Mouse (Mus musculus): ENCODE measurements at regions not wholly inside any gene's neighbourhood (a gene's known extent, or its start where the extent isn't known, plus 50 kb on each side); places are given as distances from the start of the nearest gene placed in this dataset.
"Not testable (repeated sequence)": the region's sequence is repeated elsewhere in the genome, so short reads cannot be mapped to it uniquely, and the experiment has no call there.

DNA sequence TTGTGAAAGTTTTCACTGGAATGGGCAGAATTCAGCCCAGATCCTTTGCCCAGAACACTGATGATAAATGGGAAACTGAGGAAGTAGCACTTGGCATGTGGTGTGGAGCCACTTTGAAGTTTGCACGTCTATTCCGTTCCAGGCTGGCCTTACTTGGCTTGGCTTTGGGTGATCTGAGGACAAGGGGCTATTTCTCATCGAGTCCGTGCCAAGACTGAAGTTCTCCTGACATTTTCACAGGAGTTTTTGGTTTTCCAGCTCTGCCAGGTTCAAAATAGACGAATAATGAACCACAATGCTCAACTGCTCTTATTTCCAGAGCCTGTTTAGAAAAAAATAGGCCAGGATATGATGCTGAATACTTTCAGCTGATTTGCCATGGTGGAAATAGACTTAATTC, 421.8 kb upstream of the Dab2 start:
- DNase-seq = no peak

GRCm38 (mm10) chr15:5891188-5891587, 408.4 kb upstream of the Dab2 start:
- no peak for DNase-seq

GRCm38 (mm10) chr15:5892034-5892433, 407.6 kb upstream of the Dab2 start:
- no peak for DNase-seq

- not testable (repeated sequence) for DNase-seq
Measured at GRCm38 (mm10) chr15:5895688-5896470, 403.7 kb upstream of the Dab2 start.

DNA sequence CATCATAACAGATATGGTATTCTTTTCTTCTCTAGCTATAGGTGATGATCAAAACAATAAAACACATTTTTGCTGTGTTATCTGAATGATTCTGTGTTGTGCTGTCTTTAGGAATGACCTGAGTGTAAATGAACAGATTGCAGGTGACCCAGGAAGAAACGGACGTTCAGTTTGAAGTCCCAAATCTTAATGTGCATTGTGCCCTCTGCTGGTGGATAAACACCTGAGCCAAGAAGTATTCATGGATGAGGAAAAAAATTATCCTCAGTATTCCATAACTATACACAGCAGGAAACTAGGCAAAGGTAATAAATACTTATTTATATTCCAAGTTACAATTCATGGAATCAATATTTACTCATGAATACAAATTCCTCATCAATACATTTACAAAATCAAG, 384.3 kb upstream of the Dab2 start:
- DNase-seq = peak; percentile 42

GRCm38 (mm10) chr15:5920058-5920457, 379.5 kb upstream of the Dab2 start:
- no peak for DNase-seq

- DNase-seq = no peak
Measured at GRCm38 (mm10) chr15:5927768-5928167, 371.8 kb upstream of the Dab2 start.

DNA sequence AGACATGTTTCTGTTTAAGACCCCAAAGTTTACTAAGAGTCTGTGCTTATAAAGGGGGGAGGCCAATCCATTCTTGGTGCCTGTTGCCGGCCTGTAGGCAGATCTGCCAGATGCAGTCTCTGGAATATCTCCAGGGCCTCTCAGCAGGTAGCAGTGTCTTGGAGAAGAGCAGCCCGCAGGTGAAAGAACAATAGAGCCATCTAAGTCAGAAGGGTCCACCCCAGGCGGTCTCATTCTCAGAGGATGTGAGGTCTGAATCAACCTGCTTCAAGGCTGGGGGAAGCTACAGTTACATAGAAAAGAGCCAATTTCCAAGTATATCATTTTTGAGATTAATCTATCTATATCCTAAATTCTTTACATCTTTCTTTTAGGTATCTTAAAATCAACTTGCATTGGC, 366.0 kb upstream of the Dab2 start:
- no peak for DNase-seq

- DNase-seq = no peak
Measured at GRCm38 (mm10) chr15:5940945-5941344, 358.6 kb upstream of the Dab2 start.

- no peak for DNase-seq
Measured at GRCm38 (mm10) chr15:5946650-5947049, 352.9 kb upstream of the Dab2 start.

- DNase-seq = no peak
Measured at GRCm38 (mm10) chr15:5950919-5951318, 348.7 kb upstream of the Dab2 start.

DNA sequence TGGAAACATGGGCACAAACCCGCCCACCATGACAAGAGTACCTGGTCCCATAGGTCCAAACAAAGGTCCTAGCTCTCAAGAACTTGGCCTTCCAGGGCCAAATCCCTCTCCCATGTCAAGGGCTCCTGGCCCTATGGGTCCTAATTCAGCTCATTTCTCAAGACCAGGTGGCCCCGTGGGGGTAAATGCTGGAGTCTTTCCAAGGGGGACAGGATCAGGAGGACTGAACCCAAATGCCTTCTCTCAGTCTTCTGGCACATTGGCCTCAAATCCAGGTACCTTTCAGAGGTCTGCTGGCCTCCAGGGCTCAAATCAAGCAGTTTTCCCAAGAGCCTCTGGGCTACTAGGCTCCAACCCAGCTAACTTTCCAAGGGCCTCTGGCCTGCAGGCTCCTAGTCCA, 347.9 kb upstream of the Dab2 start:
- DNase-seq = not testable (repeated sequence)

DNA sequence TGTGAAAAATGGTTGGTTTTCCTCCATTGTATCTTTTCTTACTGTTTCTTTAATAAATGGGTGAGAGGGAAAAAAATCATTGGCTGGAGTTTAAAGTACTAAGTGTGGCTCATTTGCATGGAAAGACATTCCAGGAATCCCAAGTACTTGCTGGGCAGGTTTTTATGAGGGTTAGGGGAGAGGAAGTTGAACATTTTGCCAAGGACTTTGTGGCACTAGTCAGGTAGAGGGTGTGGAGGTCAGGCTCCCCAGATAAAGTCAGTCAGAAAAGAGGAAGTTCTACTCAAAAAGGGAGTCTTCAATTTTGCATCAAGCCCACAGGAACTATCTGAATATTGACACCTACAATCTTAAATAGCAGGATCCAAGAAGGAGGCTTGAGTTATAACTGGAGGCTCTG, 346.5 kb upstream of the Dab2 start:
- DNase-seq = no peak

DNA sequence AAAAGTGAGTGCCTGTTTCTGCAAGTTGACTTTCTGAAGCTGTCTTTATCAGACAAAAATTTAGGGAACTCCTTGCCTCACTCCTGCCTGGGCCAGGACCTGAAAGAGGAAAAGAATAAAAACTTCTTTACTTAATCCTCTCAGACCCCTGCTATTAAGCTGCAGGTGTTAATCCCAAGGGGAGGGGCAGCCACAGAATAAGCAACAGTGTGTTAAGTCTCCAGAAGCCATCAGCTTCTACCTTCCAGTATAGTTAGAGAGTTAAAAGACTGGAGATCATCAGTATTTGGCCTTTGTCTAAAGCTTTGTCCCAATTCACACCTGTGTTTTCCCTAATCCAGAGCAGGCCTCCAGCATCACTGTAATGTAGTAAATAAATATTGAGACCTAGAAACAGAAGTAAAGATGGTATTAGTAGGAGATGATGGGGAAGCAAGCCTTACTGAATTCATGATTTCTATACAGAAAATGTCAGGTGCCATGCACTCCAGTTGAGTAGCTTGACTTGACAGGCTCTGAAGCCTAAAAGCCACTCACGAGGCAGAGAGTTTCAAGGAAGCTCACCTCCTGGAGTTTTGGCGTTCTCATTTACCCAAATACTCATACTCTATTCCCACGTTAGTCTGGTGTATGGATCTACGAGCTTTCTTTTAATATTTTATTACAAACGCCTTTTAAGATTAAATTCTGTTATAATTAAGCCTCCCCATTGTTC, 308.1 kb upstream of the Dab2 start:
- no peak for DNase-seq

- not testable (repeated sequence) for DNase-seq
Measured at GRCm38 (mm10) chr15:5992146-5992545, 307.4 kb upstream of the Dab2 start.

DNA sequence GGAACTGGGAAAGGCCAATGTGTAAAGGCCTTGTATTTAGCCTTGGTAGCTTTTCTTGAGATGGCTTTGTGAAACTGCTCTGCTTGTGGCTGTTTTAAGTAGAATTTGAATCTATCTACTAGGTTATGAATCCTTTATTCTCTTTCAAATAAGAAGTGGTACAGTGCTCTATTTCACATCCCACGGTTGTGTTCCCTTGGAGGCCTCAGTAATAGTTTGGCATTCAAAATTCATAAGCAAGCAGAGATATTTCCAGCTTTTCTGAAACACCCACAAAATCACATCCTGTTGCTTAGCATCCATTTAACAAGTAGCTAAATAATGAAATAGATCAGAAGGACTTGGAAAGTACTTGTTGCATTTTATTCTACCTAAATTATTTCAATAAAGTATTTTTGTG, 298.8 kb upstream of the Dab2 start:
- no peak for DNase-seq

DNA sequence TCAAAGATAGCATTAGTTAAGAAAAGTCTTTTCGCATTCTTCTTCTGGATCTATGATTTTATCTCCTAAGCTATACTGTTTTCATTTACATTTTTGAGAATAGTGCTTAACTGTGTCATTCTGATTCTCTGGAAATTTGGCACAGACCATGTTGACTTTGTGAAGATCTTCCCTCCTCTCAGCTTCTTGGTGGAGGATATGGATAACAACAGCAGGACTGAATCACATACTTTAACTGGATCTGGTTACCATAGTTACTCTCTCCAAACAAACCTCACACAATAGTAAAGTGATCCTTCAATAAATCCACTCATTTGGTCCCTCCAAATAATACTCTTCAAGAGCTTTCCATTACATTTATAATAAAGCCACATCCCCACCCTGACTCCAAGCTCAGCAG, 298.2 kb upstream of the Dab2 start:
- DNase-seq = no peak

DNA sequence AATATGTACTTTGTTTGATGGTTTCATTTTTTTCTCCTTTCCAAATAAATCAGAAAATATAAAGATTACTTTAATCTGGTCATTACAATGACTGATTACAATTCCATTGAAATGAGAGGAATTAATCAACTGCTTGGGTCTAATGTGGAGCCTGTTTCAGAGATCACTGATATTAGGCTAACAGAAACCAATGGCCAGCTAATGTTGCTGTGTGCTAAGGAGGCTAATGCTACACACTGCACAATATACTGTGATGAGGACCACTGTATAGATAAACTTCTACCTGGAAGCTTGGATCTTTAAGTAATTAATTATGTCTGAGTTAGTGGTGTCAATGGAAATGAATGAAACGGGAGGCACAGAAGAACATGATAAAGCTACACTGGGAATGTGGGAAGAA, 284.6 kb upstream of the Dab2 start:
- no peak for DNase-seq

- no peak for DNase-seq
Measured at GRCm38 (mm10) chr15:6016637-6017049, 282.9 kb upstream of the Dab2 start.

DNA sequence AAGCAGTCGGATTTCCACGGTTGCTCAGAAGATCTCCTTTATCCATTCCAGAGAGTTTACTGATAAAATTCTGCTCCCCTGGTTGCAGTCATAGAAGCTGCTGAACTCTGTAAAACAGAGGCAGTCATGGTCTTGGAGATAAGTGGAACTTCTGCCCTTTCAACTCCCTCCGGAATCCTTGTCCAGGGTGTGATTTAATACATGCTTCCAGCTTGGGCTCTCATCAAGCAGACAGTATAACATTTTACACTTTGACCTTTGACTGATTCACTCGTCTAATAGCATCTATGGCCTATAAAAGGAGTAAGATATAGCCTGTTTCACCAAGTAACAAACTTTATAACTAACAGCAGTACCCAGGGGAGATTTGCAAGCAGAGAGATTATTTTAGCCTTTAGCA, 274.0 kb upstream of the Dab2 start:
- DNase-seq = no peak

DNA sequence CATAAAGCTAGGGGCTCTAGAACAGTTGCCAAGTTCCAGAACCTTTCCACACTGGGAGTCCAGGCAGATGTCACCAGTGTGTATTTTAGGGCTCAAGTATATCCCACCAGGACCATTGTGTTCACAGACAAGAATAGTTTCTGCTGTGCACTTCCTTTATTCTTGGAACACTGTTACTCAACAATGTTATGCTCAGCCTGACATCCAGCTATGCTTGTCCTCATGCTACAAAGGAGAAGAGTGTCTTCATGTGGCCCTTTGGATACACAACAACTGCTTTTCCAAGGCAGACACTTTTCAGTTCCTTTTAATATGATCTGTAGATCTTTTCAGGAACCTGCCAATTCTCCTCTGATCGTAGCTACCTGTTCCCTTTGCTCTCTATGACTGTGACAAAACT, 270.4 kb upstream of the Dab2 start:
- no peak for DNase-seq

DNA sequence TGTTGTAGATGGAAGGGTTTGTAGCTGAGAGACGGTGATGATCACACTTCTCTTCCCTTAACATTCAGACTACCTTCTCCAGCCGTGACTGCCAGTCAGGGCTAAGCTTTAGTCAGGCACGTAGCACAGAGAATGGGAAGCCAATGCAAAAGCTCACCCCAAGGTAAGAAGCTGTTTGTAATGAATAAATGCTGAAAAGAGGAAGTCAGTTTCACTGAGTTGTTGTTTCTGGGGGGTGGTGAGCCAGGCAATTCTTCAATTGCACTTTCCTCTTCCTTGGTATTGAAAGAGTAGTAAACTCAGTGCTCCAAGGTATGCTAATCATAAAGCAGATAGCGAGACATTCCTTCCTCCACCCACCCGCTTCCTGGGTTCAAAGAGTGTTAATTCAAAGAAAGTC, 269.2 kb upstream of the Dab2 start:
- no peak for DNase-seq

DNA sequence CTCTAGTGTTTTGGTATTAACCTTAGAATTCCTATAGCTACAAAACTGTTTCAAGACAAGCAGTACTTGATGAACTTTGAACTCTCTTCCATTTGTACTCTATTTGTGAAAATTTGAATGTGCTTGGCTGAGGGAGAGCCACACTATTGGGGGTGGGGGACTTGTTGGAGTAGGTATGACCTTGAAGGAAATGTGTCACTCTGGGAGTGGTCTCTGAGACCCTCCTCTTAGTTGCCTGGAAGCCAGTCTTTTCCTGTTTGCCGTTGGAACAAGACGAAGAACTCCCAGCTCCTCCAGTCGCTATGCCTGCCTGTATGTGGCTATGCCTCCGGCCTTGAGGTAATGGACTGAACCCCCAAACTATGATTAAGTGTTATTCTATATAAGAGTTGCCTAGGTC, 265.4 kb upstream of the Dab2 start:
- no peak for DNase-seq

DNA sequence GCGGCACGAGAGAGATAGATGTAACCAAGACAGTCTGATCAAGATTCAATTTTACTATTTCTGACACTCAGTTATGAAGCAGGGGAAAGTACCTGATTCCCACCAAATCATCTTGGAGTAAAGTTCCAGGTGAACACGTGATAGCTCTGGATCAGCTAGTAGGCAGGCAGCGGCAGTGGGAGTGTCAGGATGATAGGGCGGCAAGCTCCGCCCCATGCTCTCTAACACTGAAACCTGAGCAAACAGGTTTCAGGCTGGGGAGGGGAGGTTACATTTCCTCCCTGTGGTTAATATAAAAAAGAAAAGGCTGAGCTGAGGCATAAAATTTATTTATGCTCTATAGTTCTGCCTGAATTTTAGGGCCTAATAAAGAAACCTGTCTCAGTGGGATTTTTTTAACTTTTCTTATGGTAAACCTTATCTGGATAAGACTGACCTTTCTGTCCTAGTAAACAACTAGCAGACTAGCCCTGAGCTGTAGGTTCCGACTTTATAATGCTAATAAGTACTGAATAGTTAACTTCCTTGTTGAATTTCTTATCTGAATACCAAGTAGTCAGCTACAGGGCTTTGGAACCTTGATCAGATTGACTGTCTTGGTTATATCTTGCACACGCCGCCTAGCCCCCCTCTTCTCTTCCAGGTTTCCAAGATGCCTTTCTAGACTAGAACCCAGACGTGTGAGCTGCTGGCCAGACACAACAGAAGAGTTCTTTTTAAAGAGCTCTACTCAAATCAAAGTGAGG, 254.9 kb upstream of the Dab2 start:
- DNase-seq = no peak
